Mouse (Mus musculus) CH12.LX (cell line): ENCODE measurements around the gene Nek6. TPM values are rescaled to one million over a fixed set of nuclear protein-coding genes. Genes with fewer than 3 reads are reported as not detected.

ENCODE experiments used
- DNase-seq: peaks from one replicate; pipeline ENCODE4 v3.0.0-alpha.2; 2013; ENCODE audit errors: extremely low read depth
- H3K27ac ChIP-seq: 2 replicates; pipeline ENCODE4 v1.5.1; 2012; ENCODE audit warnings: low read depth, mild to moderate bottlenecking, control low read depth, moderate library complexity; ENCODE audit not compliant: insufficient read depth
- H3K27me3 ChIP-seq: replicated peaks from 2 replicates; pipeline ENCODE3; 2012; ENCODE audit warnings: inconsistent platforms
- H3K36me3 ChIP-seq, 2 experiments: replicated peaks in 1 of 2; 2 replicates each; pipeline versions ENCODE3 to v1.6.1; 2012; ENCODE audit warnings: inconsistent platforms in 1 of 2, low read length in 1 of 2, mild to moderate bottlenecking in 1 of 2, mixed read lengths in 1 of 2, moderate library complexity in 1 of 2; ENCODE audit not compliant: control insufficient read depth in 1 of 2, insufficient read depth in 1 of 2
- H3K4me1 ChIP-seq, 2 experiments: 2 replicates each; pipeline ENCODE4 v1.6.1; 2012; ENCODE audit warnings: inconsistent platforms in 1 of 2, moderate library complexity in 1 of 2; ENCODE audit not compliant: insufficient read depth in 2 of 2, control insufficient read depth in 1 of 2
- H3K4me2 ChIP-seq: 2 replicates; pipeline ENCODE4 v1.6.1; 2012; ENCODE audit warnings: low read depth, mild to moderate bottlenecking, control low read depth; ENCODE audit not compliant: poor library complexity, insufficient read depth, severe bottlenecking
- H3K4me3 ChIP-seq, 3 experiments: fragments of 150-350 bp in 1 of 3; sonication (generic) in 1 of 3; replicated peaks in 1 of 3; 2 replicates each; pipeline versions ENCODE3 to v1.5.1; 2011 to 2012; ENCODE audit warnings: low read depth in 2 of 3, low read length in 2 of 3, mild to moderate bottlenecking in 2 of 3, moderate library complexity in 2 of 3, control low read depth in 1 of 3, improper control_type of control experiment in 1 of 3, inconsistent platforms in 1 of 3, mixed read lengths in 1 of 3; ENCODE audit not compliant: poor library complexity in 1 of 3
- H3K79me2 ChIP-seq: replicated peaks from 2 replicates; pipeline ENCODE4 v1.6.1; 2012; ENCODE audit warnings: mild to moderate bottlenecking, moderate library complexity; ENCODE audit not compliant: control insufficient read depth, poor library complexity, insufficient read depth, severe bottlenecking; ENCODE audit errors: extremely low read depth
- H3K9ac ChIP-seq: 2 replicates; pipeline ENCODE4 v1.6.1; 2012; ENCODE audit warnings: low read depth, mild to moderate bottlenecking, control low read depth, moderate library complexity; ENCODE audit not compliant: insufficient read depth
- H3K9me3 ChIP-seq: replicated peaks from 2 replicates; pipeline ENCODE3; 2012; ENCODE audit warnings: low read length, inconsistent platforms, mixed read lengths
- CTCF ChIP-seq, 2 experiments: IDR thresholded peaks in 1 of 2; conservative IDR thresholded peaks in 1 of 2; 2 replicates each; pipeline ENCODE4 v1.5.1; 2011 to 2012; ENCODE audit warnings: low read depth in 2 of 2, low read length in 2 of 2, improper control_type of control experiment in 1 of 2, inconsistent platforms in 1 of 2, mild to moderate bottlenecking in 1 of 2, moderate library complexity in 1 of 2
- HCFC1 ChIP-seq: IDR thresholded peaks from 2 replicates; pipeline ENCODE4 v1.6.1; 2012; ENCODE audit warnings: low read depth, mild to moderate bottlenecking, inconsistent platforms, low read length, improper control_type of control experiment
- IRF4 ChIP-seq: IDR thresholded peaks from 2 replicates; pipeline ENCODE4 v1.6.1; 2014; ENCODE audit warnings: low read depth, mild to moderate bottlenecking, inconsistent platforms, low read length, improper control_type of control experiment
- JUN ChIP-seq: IDR thresholded peaks from 2 replicates; pipeline ENCODE4 v1.6.1; 2011; ENCODE audit warnings: low read depth, mild to moderate bottlenecking, low read length, improper control_type of control experiment, moderate library complexity; ENCODE audit not compliant: insufficient read depth
- JUND ChIP-seq: conservative IDR thresholded peaks from 2 replicates; pipeline ENCODE4 v1.6.1; 2011; ENCODE audit warnings: low read depth, low read length, improper control_type of control experiment
- MAFK ChIP-seq: IDR thresholded peaks from 2 replicates; pipeline ENCODE4 v1.6.1; 2011; ENCODE audit warnings: low read length, improper control_type of control experiment; ENCODE audit not compliant: insufficient replicate concordance
- MEF2A ChIP-seq: IDR thresholded peaks from 2 replicates; pipeline ENCODE4 v1.6.1; 2014; ENCODE audit warnings: low read depth, mild to moderate bottlenecking, inconsistent platforms, low read length, improper control_type of control experiment, borderline replicate concordance
- NRF1 ChIP-seq: IDR thresholded peaks from 2 replicates; pipeline ENCODE4 v1.6.1; 2014; ENCODE audit warnings: low read depth, mild to moderate bottlenecking, inconsistent platforms, low read length, improper control_type of control experiment, moderate library complexity
- POLR2A ChIP-seq: IDR thresholded peaks from 2 replicates; pipeline ENCODE4 v1.6.1; 2011; ENCODE audit warnings: low read depth, mild to moderate bottlenecking, improper control_type of control experiment, low read length
- RAD21 ChIP-seq: IDR thresholded peaks from 2 replicates; pipeline ENCODE4 v1.6.1; 2011; ENCODE audit warnings: low read depth, mild to moderate bottlenecking, low read length, improper control_type of control experiment, moderate library complexity
- SIN3A ChIP-seq: IDR thresholded peaks from 2 replicates; pipeline ENCODE4 v1.6.1; 2012; ENCODE audit warnings: low read length, improper control_type of control experiment, inconsistent platforms
- SMC3 ChIP-seq: IDR thresholded peaks from 2 replicates; pipeline ENCODE4 v1.6.1; 2011; ENCODE audit warnings: low read depth, low read length, improper control_type of control experiment
- TBP ChIP-seq: conservative IDR thresholded peaks from 2 replicates; pipeline ENCODE4 v1.6.1; 2011; ENCODE audit warnings: low read depth, low read length, improper control_type of control experiment
- TCF12 ChIP-seq: IDR thresholded peaks from 2 replicates; pipeline ENCODE4 v1.6.1; 2014; ENCODE audit warnings: low read depth, mild to moderate bottlenecking, inconsistent platforms, low read length, improper control_type of control experiment
- USF2 ChIP-seq: conservative IDR thresholded peaks from 2 replicates; pipeline ENCODE4 v1.6.1; 2011; ENCODE audit warnings: low read depth, low read length, improper control_type of control experiment
- ZNF384 ChIP-seq: IDR thresholded peaks from 2 replicates; pipeline ENCODE4 v1.6.1; 2012; ENCODE audit warnings: low read depth, low read length, improper control_type of control experiment, inconsistent platforms
- dilution Hi-C: fragments of 300-500 bp; cut with MboI; formaldehyde crosslinking; loops from 2 replicates; pipeline ENCODE4 v1.14.3; 2020; ENCODE audit warnings: low sequenced_read_pairs; ENCODE audit not compliant: extremely low pct_unique_long_range_greater_than_20kb, extremely low pct_ligation_motif_present
- in situ Hi-C: fragments of 300-500 bp; cut with MboI; formaldehyde crosslinking; loops from 3 replicates; pipeline ENCODE4 v1.14.3; 2019; ENCODE audit warnings: low sequenced_read_pairs, low pct_ligation_motif_present, low pct_unique_long_range_greater_than_20kb, mixed read lengths
- polyA plus RNA-seq: library from polyadenylated mRNA; unstranded; fragments of >175 nt; gene quantifications from 2 replicates; pipeline ENCODE4 v1.2.1, GENCODE M21; 2012; ENCODE audit warnings: low read depth; ENCODE audit not compliant: insufficient read length
- total RNA-seq, 2 experiments: library from RNA; depleted of rRNA; stranded (reverse); fragments of 300-350 nt in 1 of 2; fragments of >200 nt in 1 of 2; gene quantifications; 2 replicates each; pipeline ENCODE4 v1.2.3; 2012 to 2014

Gene Nek6
- total and polyA plus RNA-seq, 3 experiments, result 31.0 to 39.9 (median 36.7) TPM

- Histone ChIP-seq H3K4me3 (no peak overlapping the region), H3K27ac (no peak overlapping the region), H3K36me3 (peaks cover 16 to 54% of the 10 kb centered on the region in 2 experiments), H3K9ac (no peak overlapping the region), H3K79me2 (peaks cover 28% of the 10 kb centered on the region), H3K9me3 (no peaks in the 10 kb centered on the region), H3K27me3 (no peaks in the 10 kb centered on the region), H3K4me1 (peaks cover 15 to 83% of the 10 kb centered on the region in 2 experiments), H3K4me2 (no peak overlapping the region)
- dilution Hi-C loops (no loop called here), in situ Hi-C loops (no loop called here)
- no peak for TF ChIP-seq ZNF384
- no peak for TF ChIP-seq MAFK
- no peak for TF ChIP-seq JUND
- no peak for TF ChIP-seq HCFC1
- TF ChIP-seq SIN3A, result no peak
- TF ChIP-seq POLR2A, result no peak
- no peak for TF ChIP-seq TCF12
- TF ChIP-seq TBP, result no peak
- DNase-seq, result no peak
These were observed 103.0 kb downstream of the Nek6 start for GRCm38 (mm10) chr2:38614437-38614836.

- Histone ChIP-seq H3K27me3 (no peaks in the 10 kb centered on the region), H3K27ac (no peak overlapping the region), H3K4me3 (no peak overlapping the region), H3K4me2 (no peak overlapping the region)
- dilution Hi-C loops, result no loop called here
- DNase-seq, result peak; percentile 74
- TF ChIP-seq USF2 (no peak), IRF4 (peak; percentile 68; the same call in 1 of the 2 replicates), SIN3A (0 out of 2 replicates have a peak, but pooled peaks have one; percentile 30), NRF1 (no peak), JUN (no peak), RAD21 (peak; percentile 41), SMC3 (peak; percentile 59), MEF2A (0 out of 2 replicates have a peak, but pooled peaks have one; percentile 14), CTCF (conservative IDR thresholded peaks at IDR 0.05 in 1 of 2, IDR thresholded peaks at IDR 0.05 in 1 of 2; ENCODE audit: low read depth in 2 of 2, low read length in 2 of 2) (peak in 1 of 2 experiments; percentile 72; a peak in 3 of 4 replicates)
- TF ChIP-seq, all 38 proteins: peak for 6
- H3K9me3 ChIP-seq, result no peaks in the 10 kb centered on the region
- H3K9ac ChIP-seq, result no peak overlapping the region
- H3K79me2 ChIP-seq, result peaks cover 34% of the 10 kb centered on the region
- peaks cover 22 to 65% of the 10 kb centered on the region in 2 experiments for H3K36me3 ChIP-seq
- in situ Hi-C loops, result no loop called here
- peaks cover 15 to 68% of the 10 kb centered on the region in 2 experiments for H3K4me1 ChIP-seq
These were observed 104.6 kb downstream of the Nek6 start for GRCm38 (mm10) chr2:38616072-38616471.
